Mouse (Mus musculus) hindbrain, embryonic 15.5 days (tissue): ENCODE data around the gene Papss1. TPM values are rescaled to one million over a fixed set of nuclear protein-coding genes. Genes with fewer than 3 reads are reported as not detected.

ENCODE experiments used
- ATAC-seq: fragments of 200-750 bp; cut with Nextera tagmentation; 2 replicates; pipeline ENCODE4 v1.8.0; 2017; ENCODE audit warnings: low read depth, moderate number of reproducible peaks, moderate TSS enrichment; ENCODE audit not compliant: low FRiP score
- H3K27ac ChIP-seq: fragments of 300-500 bp; sonication (generic); replicated peaks from 2 replicates; pipeline ENCODE4 v1.5.1; 2015; ENCODE audit warnings: mild to moderate bottlenecking, inconsistent platforms
- H3K27me3 ChIP-seq: fragments of 300-500 bp; sonication (generic); 2 replicates; pipeline ENCODE4 v1.6.1; 2015; ENCODE audit warnings: control low read depth, inconsistent platforms
- H3K36me3 ChIP-seq: fragments of 300-500 bp; sonication (generic); 2 replicates; pipeline ENCODE4 v1.6.1; 2015; ENCODE audit warnings: control low read depth, inconsistent platforms
- H3K4me1 ChIP-seq: fragments of 300-500 bp; sonication (generic); replicated peaks from 2 replicates; pipeline ENCODE4 v1.6.1; 2015; ENCODE audit warnings: control low read depth, inconsistent platforms
- H3K4me2 ChIP-seq: fragments of 300-500 bp; sonication (generic); 2 replicates; pipeline ENCODE4 v1.6.1; 2015; ENCODE audit warnings: moderate library complexity, mild to moderate bottlenecking, inconsistent platforms
- H3K4me3 ChIP-seq: fragments of 300-500 bp; sonication (generic); 2 replicates; pipeline ENCODE4 v1.5.1; 2015; ENCODE audit warnings: mild to moderate bottlenecking, inconsistent platforms
- H3K9ac ChIP-seq: fragments of 300-500 bp; sonication (generic); 2 replicates; pipeline ENCODE4 v1.6.1; 2015; ENCODE audit warnings: inconsistent platforms
- H3K9me3 ChIP-seq: fragments of 300-500 bp; sonication (generic); 2 replicates; pipeline ENCODE4 v1.6.1; 2016; ENCODE audit warnings: control low read depth, inconsistent platforms
- WGBS: fragments of 180-500 bp; shearing (Covaris S2); methylation state at CpG from one replicate; pipeline ENCODE4 v1.1.7; 2015; 5-methylcytosine and 5-hydroxymethylcytosine counted together
- polyA plus RNA-seq: library from polyadenylated mRNA; unstranded; fragments of >200 nt; fragmentation: Nextera tagmentation; extraction: Ambion mirVana; gene quantifications from 2 replicates; pipeline ENCODE4 v1.2.1, GENCODE M21; 2015

The Papss1 gene
- polyA plus RNA-seq, 1 experiment from 2014 or later, result 123 TPM

GRCm38 (mm10) chr3:131642681-131643292 is 78.2 kb downstream of the Papss1 start:
- Histone ChIP-seq H3K4me1 (peaks cover 6% of the 10 kb centered on the region), H3K4me2 (no peak overlapping the region), H3K9me3 (no peaks in the 10 kb centered on the region), H3K27me3 (no peaks in the 10 kb centered on the region), H3K4me3 (no peak overlapping the region), H3K9ac (no peak overlapping the region), H3K27ac (no peak overlapping the region), H3K36me3 (peaks cover 18% of the 10 kb centered on the region; the same call in 1 of the 2 replicates)
- ATAC-seq, result no peak
- WGBS, result 92% methylated on average over 20 of the region's 20 CpGs

- H3K27ac ChIP-seq, result no peak overlapping the region
- H3K4me3 ChIP-seq, result no peak overlapping the region
- no peaks in the 10 kb centered on the region for H3K4me1 ChIP-seq
- no peaks in the 10 kb centered on the region for H3K9me3 ChIP-seq
- H3K27me3 ChIP-seq, result no peaks in the 10 kb centered on the region
- no peak for ATAC-seq
- H3K4me2 ChIP-seq, result no peak overlapping the region
- no peak overlapping the region for H3K9ac ChIP-seq
- 94% methylated on average over 5 of the region's 5 CpGs for WGBS
- peaks cover 18% of the 10 kb centered on the region; the same call in 1 of the 2 replicates for H3K36me3 ChIP-seq
Observed at GRCm38 (mm10) chr3:131645203-131645602, 80.6 kb downstream of the Papss1 start.

DNA sequence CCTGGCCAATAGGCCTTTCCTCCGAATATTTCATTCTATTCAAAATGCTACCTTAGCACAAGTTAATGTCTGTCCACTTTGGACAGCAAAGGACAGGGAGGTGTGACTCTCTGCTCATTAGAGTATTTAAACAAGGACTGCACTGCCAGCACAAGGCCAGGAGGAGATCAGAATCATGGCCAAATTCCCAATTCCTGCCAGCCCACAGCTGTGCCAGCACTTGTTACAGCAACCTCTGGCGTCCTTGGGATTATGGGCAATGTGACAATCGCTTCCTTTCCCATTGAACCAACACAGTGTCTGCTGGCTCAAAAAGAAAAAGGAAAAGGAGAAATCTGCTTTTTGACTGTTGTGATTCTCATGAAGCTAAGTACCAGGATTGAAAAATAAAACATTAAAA is 89.8 kb downstream of the Papss1 start:
- no peak overlapping the region for H3K27ac ChIP-seq
- no peaks in the 10 kb centered on the region for H3K36me3 ChIP-seq
- no peak for ATAC-seq
- no peak overlapping the region for H3K9ac ChIP-seq
- no peaks in the 10 kb centered on the region for H3K4me1 ChIP-seq
- H3K4me3 ChIP-seq, result no peak overlapping the region
- H3K4me2 ChIP-seq, result no peak overlapping the region
- no peaks in the 10 kb centered on the region for H3K27me3 ChIP-seq
- H3K9me3 ChIP-seq, result no peaks in the 10 kb centered on the region
- WGBS, result 80% methylated on average over 3 of the region's 3 CpGs

- H3K4me2 ChIP-seq, result no peak overlapping the region
- H3K27ac ChIP-seq, result no peak overlapping the region
- H3K9me3 ChIP-seq, result no peaks in the 10 kb centered on the region
- WGBS, result 78% methylated on average over 6 of the region's 6 CpGs
- H3K4me3 ChIP-seq, result no peak overlapping the region
- H3K27me3 ChIP-seq, result no peaks in the 10 kb centered on the region
- H3K36me3 ChIP-seq, result no peaks in the 10 kb centered on the region
- no peaks in the 10 kb centered on the region for H3K4me1 ChIP-seq
- no peak for ATAC-seq
- no peak overlapping the region for H3K9ac ChIP-seq
Observed at GRCm38 (mm10) chr3:131656032-131656431, 91.5 kb downstream of the Papss1 start.

DNA sequence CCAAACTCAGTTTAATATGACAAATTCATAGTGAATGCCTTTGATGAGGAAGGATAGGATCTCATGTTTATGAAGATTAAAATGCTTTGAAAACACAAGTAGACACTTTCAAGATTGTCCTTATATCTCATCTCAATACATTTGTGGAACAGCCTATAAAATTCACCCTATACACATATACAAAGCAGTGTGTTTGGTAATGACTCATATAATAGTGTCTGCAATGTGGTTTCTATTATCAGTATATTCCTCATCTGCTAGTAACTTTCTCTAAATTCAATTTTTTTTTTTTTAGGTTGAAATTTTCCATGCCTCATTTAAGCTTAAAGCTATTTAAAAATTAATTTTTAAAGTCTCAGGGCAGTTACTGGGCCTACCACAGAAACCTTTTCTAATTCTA is 95.6 kb downstream of the Papss1 start:
- Histone ChIP-seq H3K36me3 (no peaks in the 10 kb centered on the region), H3K27ac (no peak overlapping the region), H3K4me3 (no peak overlapping the region), H3K4me2 (no peak overlapping the region), H3K9me3 (no peaks in the 10 kb centered on the region), H3K4me1 (no peaks in the 10 kb centered on the region), H3K9ac (no peak overlapping the region), H3K27me3 (no peaks in the 10 kb centered on the region)
- no peak for ATAC-seq

GRCm38 (mm10) chr3:131660629-131661028 is 96.1 kb downstream of the Papss1 start:
- H3K9ac ChIP-seq, result no peak overlapping the region
- WGBS, result 88% methylated on average over 4 of the region's 4 CpGs

DNA sequence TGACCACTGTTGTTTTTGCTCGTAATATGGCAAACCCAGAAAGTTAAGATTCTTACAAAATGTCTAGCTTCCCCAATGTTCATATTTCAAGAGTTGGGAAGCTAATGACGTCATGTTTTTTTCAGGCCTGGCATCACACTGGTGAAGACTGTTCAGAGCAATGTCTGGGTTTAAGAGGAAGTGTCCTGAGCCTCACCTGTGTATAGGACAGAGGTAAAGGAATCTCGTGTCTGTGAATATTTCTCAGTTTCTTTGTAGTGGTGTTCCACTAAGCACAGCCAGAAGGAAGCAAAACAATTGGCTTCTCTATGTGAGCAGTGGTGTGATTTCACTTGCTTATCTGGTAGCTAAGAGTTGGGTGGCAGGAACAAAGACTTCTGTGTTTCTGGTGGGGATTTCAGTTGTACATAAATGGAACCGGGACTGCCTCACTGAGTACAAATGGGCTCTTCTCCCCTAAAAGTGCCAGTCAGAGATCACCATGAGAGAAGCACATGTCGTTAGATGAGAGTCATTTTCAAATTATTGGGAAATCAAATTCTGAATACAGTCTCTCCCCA is 98.1 kb downstream of the Papss1 start:
- no peak for ATAC-seq
- Histone ChIP-seq H3K4me1 (no peaks in the 10 kb centered on the region), H3K27ac (no peak overlapping the region), H3K9ac (no peak overlapping the region), H3K4me3 (no peak overlapping the region), H3K4me2 (no peak overlapping the region), H3K27me3 (no peaks in the 10 kb centered on the region), H3K36me3 (no peaks in the 10 kb centered on the region), H3K9me3 (no peaks in the 10 kb centered on the region)
- WGBS, result 79% methylated on average over 5 of the region's 5 CpGs

More at GRCm38 (mm10) chr3:131660629-131661028, 96.1 kb downstream of the Papss1 start:
- Histone ChIP-seq H3K9me3 (no peaks in the 10 kb centered on the region), H3K4me3 (no peak overlapping the region), H3K4me1 (no peaks in the 10 kb centered on the region), H3K36me3 (no peaks in the 10 kb centered on the region), H3K27me3 (no peaks in the 10 kb centered on the region), H3K27ac (no peak overlapping the region), H3K4me2 (no peak overlapping the region)
- no peak for ATAC-seq

DNA sequence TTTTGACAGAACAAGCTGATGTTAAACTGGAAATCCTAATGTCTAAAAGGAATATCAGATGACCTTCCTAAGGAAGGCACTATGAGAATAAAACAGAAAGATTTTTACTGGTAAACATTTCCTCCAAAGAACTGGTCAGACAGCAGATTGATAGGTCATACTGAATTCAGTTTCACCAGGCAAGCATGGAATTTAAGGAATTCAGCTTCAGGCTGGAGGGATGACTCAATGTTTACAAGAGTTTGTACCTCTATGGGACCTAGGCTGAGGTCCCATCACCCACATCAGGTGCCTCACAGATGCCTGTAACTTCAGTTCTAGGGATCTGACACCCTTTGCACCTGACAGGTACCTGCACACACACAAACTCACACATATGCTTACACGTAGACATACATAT is 105.3 kb downstream of the Papss1 start:
- no peaks in the 10 kb centered on the region for H3K27me3 ChIP-seq
- no peak overlapping the region for H3K4me2 ChIP-seq
- WGBS, result 93% methylated on average over 1 of the region's 1 CpGs
- H3K36me3 ChIP-seq, result no peaks in the 10 kb centered on the region
- no peaks in the 10 kb centered on the region for H3K9me3 ChIP-seq
- H3K9ac ChIP-seq, result no peak overlapping the region
- no peak overlapping the region for H3K4me3 ChIP-seq
- no peak for ATAC-seq
- H3K4me1 ChIP-seq, result no peaks in the 10 kb centered on the region
- no peak overlapping the region for H3K27ac ChIP-seq

DNA sequence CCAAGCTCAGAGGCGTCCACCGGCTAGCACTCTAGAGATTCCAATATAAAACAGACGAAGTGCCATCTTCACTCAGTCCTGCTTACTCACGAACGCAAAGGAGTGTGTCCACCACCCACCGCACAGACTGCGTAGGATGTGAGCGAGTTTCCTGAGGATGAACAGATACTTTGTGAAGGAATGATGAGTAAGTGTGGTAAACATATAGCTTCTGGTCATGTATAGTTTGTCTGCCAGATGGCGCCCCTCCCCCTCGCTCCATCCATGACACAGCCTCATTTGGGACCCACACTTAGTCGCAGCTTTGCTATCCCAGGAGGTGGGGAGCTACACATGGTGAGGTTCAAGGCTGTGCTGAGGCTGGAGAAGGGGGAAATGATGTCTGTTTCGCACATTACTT is 121.5 kb downstream of the Papss1 start:
- no peak overlapping the region for H3K4me3 ChIP-seq
- 83% methylated on average over 12 of the region's 12 CpGs for WGBS
- H3K9me3 ChIP-seq, result no peaks in the 10 kb centered on the region
- H3K4me1 ChIP-seq, result no peaks in the 10 kb centered on the region
- H3K27me3 ChIP-seq, result no peaks in the 10 kb centered on the region
- H3K36me3 ChIP-seq, result no peaks in the 10 kb centered on the region
- H3K9ac ChIP-seq, result no peak overlapping the region
- ATAC-seq, result 0 out of 2 replicates have a peak, but pooled peaks have one; percentile 30
- H3K27ac ChIP-seq, result no peak overlapping the region
- H3K4me2 ChIP-seq, result no peak overlapping the region

DNA sequence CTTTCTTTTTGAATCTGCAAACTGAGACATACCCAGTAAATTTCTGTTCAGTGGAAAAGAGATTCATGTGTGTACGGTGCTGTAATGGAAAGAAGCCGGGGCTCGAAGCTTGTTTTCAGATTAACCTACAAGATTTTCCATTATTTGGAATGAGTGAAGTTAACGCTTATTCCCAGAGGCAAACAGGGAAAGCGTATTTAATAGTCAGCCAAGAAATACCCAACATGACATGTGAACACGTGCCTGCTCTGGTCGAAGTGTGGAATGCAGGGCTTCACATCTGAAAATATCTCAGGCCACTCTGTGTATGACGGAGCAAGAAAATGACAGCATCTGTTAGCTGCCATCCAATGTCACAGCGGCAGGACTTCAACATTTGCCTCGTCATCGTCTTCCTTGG is 125.4 kb downstream of the Papss1 start:
- WGBS, result 88% methylated on average over 11 of the region's 11 CpGs

DNA sequence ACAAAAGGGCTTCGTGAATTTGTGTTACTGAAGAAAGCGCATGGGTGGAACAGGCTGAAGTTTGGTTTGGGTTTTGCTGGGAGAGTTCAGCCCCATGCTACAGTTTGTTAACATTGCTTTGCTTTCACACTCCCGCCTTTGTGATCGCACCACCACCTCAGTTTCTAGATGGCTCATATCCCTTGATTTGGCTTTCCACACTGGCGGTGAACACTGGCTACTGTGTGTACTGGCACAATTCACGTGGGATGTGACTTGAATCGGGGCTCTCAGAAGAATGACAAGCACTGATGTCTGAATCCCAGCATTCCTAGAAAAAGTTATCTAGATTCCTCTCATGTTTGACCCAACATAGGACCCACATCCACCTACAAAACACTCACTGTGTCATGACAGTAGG is 126.0 kb downstream of the Papss1 start:
- H3K27me3 ChIP-seq, result no peaks in the 10 kb centered on the region
- 87% methylated on average over 7 of the region's 7 CpGs for WGBS

More for the DNA sequence above, 125.4 kb downstream of the Papss1 start:
- Histone ChIP-seq H3K4me3 (no peak overlapping the region), H3K27ac (no peak overlapping the region), H3K27me3 (no peaks in the 10 kb centered on the region), H3K4me1 (no peaks in the 10 kb centered on the region), H3K4me2 (no peak overlapping the region), H3K9ac (no peak overlapping the region), H3K9me3 (no peaks in the 10 kb centered on the region), H3K36me3 (no peaks in the 10 kb centered on the region)
- ATAC-seq, result no peak

DNA sequence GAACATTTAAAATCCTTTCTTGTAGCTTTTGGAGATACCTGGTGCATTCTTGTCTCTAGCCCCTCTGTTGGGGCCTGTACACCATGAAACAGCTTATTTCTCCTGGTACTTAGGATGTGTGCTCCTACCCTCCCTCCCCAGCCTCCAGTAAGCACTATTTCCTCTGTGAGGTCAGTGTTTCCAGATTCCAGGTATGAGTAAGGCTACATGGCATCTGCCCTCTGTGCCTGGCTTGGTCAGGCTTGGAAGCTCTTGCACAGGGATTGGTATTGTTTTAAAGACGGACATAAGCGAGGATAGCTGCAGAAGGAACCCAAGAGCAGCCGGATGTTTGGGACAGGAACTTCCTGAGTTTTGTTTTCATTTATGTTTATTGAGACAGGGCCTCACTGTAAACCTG is 126.6 kb downstream of the Papss1 start:
- H3K9ac ChIP-seq, result no peak overlapping the region
- H3K4me1 ChIP-seq, result no peaks in the 10 kb centered on the region
- no peaks in the 10 kb centered on the region for H3K36me3 ChIP-seq
- WGBS, result 88% methylated on average over 3 of the region's 3 CpGs
- no peak overlapping the region for H3K4me2 ChIP-seq
- no peak for ATAC-seq
- no peaks in the 10 kb centered on the region for H3K27me3 ChIP-seq
- H3K4me3 ChIP-seq, result no peak overlapping the region
- H3K9me3 ChIP-seq, result no peaks in the 10 kb centered on the region
- no peak overlapping the region for H3K27ac ChIP-seq

More for the DNA sequence above, 126.0 kb downstream of the Papss1 start:
- no peaks in the 10 kb centered on the region for H3K4me1 ChIP-seq
- no peaks in the 10 kb centered on the region for H3K36me3 ChIP-seq
- H3K9me3 ChIP-seq, result no peaks in the 10 kb centered on the region
- H3K27ac ChIP-seq, result no peak overlapping the region
- no peak overlapping the region for H3K4me2 ChIP-seq
- no peak overlapping the region for H3K4me3 ChIP-seq
- no peak for ATAC-seq
- H3K9ac ChIP-seq, result no peak overlapping the region
